Mouse (Mus musculus): ENCODE results near the gene Med27.
A peak's percentile ranks its signal among the peaks of the same experiment; 100 is the strongest.
"Not testable (repeated sequence)": the region's sequence is repeated elsewhere in the genome, so short reads cannot be mapped to it uniquely, and the experiment has no call there.

The Med27 gene

GRCm38 (mm10) chr2:29521486-29521885 is 174.9 kb downstream of the Med27 start:
- no peak for DNase-seq (ENCODE audit: low spot score)

GRCm38 (mm10) chr2:29523918-29524811 is 177.5 kb downstream of the Med27 start:
- no peak for DNase-seq (ENCODE audit: low spot score)

GRCm38 (mm10) chr2:29525273-29525805 is 178.7 kb downstream of the Med27 start:
- DNase-seq (ENCODE audit: low spot score) = no peak

GRCm38 (mm10) chr2:29526266-29526665 is 179.6 kb downstream of the Med27 start:
- DNase-seq (ENCODE audit: low spot score) = no peak

- not testable (repeated sequence) for DNase-seq (ENCODE audit: low spot score)
Measured at GRCm38 (mm10) chr2:29527480-29527879, 180.9 kb downstream of the Med27 start.

GRCm38 (mm10) chr2:29528811-29529210 is 182.2 kb downstream of the Med27 start:
- DNase-seq (ENCODE audit: low spot score) = no peak

GRCm38 (mm10) chr2:29529788-29530187 is 183.2 kb downstream of the Med27 start:
- DNase-seq (ENCODE audit: low spot score) = not testable (repeated sequence)

GRCm38 (mm10) chr2:29532173-29532572 is 185.6 kb downstream of the Med27 start:
- DNase-seq (ENCODE audit: low spot score) = no peak

- no peak for DNase-seq (ENCODE audit: low spot score)
Measured at GRCm38 (mm10) chr2:29532921-29533320, 186.3 kb downstream of the Med27 start.

- no peak for DNase-seq (ENCODE audit: low spot score)
Measured at GRCm38 (mm10) chr2:29535566-29536244, 189.1 kb downstream of the Med27 start.

GRCm38 (mm10) chr2:29536481-29536880 is 189.9 kb downstream of the Med27 start:
- no peak for DNase-seq (ENCODE audit: low spot score)

- DNase-seq (ENCODE audit: low spot score) = no peak
Measured at GRCm38 (mm10) chr2:29537334-29537733, 190.7 kb downstream of the Med27 start.

GRCm38 (mm10) chr2:29542039-29542438 is 195.4 kb downstream of the Med27 start:
- no peak for DNase-seq (ENCODE audit: low spot score)

GRCm38 (mm10) chr2:29546571-29546970 is 200.0 kb downstream of the Med27 start:
- no peak for DNase-seq (ENCODE audit: low spot score)

- no peak for DNase-seq (ENCODE audit: low spot score)
Measured at GRCm38 (mm10) chr2:29551816-29552585, 205.4 kb downstream of the Med27 start.

- peak; percentile 7 for DNase-seq (ENCODE audit: low spot score)
Measured at GRCm38 (mm10) chr2:29553945-29554634, 207.5 kb downstream of the Med27 start.

- no peak for DNase-seq (ENCODE audit: low spot score)
Measured at GRCm38 (mm10) chr2:29558561-29558960, 211.9 kb downstream of the Med27 start.

- no peak for DNase-seq (ENCODE audit: low spot score)
Measured at GRCm38 (mm10) chr2:29559955-29560354, 213.3 kb downstream of the Med27 start.

GRCm38 (mm10) chr2:29561468-29561867 is 214.8 kb downstream of the Med27 start:
- no peak for DNase-seq (ENCODE audit: low spot score)

GRCm38 (mm10) chr2:29563986-29564385 is 217.4 kb downstream of the Med27 start:
- DNase-seq (ENCODE audit: low spot score) = no peak
